Mouse (Mus musculus) testis, postnatal 10 days (tissue): ENCODE results near the gene Gfi1b.

Source experiments
- DNase-seq: peaks from one replicate; pipeline ENCODE4 v3.0.0; 2021; ENCODE audit warnings: low spot score

The Gfi1b gene

DNA sequence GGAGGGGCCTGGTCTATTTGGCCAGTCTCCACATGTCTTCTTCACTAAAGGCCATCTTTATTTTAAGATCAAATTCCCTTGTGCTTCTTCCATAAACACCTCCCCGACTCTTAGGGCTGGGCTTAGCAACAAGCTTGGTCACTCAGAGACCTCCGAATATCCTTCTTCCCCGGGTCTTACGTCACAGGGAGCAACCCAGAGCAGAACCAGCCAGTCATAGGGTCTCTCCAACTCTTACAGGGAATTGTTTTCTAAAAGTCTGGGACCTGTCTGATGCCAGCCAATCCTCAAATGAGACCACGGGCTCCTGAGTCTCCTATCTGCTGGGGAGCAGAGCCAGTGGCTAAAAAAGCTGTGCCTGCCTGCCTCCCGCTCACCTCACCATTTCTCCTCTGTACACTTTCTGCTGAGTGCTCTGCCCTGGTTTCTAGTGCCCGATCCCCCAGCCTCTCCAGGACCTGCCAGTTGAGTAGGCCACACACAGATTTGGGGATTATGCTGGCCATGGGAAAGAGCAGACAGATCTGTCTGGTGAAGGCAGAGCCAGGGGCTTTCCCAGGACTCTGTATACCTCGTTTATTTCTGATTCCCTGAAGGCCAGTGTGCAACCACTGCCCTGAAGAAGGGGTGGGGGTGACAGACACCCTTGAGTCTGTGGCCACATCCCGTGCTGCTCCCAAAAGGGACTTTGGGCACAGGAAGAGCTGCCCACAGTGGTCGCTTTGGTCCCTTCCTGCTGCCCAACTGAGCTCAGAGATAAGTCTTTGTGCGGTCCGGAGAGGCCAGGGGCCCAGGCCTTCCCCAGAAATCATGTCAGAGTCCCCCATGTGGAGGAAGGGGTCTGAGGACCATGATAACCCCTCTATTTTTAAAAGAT is 22.9 kb downstream of the Gfi1b start:
- DNase-seq: no peak

- no peak for DNase-seq
Observed at GRCm38 (mm10) chr2:28597733-28598547, 23.8 kb downstream of the Gfi1b start.

- DNase-seq: no peak
Observed at GRCm38 (mm10) chr2:28596998-28597397, 24.8 kb downstream of the Gfi1b start.

GRCm38 (mm10) chr2:28596021-28596420 is 25.8 kb downstream of the Gfi1b start:
- DNase-seq: no peak

DNA sequence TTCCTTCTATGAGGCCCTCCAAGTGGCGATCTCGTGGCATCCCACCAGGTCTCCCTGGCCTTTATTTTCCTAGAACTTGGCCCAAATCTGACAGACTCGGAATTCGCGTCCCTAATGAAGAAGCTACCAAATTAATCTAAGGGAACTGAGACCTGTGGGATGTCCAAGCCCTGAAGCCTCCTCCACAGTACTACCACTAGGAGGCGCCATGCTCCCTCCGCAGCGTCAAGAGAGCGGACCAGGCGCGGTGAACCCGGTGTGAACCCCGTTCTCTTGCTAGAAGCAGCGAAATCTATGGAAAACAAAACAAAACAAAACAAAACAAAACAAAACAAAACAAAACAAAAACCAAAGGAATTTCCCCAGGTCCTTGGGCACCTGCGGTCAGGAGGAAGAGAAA is 29.0 kb downstream of the Gfi1b start:
- DNase-seq: peak; percentile 80

DNA sequence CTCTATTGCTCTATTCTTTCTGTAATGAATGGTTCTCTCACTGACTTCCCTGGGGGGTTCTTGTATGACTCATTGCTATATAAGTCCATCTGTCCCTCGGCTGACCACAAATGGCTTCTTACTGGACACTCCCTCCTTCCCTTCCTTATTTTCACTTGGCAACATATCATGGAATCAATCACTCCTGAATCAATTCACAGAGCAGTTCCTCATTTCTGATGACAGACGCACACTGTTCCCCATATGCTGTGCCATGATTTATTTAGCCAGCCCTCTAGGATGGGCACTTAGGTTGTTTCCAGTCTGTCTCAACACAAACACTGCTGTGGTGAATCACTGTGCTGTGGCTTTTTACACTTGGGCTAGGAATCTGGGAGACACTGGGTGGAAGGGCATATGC is 30.3 kb downstream of the Gfi1b start:
- DNase-seq: no peak

DNA sequence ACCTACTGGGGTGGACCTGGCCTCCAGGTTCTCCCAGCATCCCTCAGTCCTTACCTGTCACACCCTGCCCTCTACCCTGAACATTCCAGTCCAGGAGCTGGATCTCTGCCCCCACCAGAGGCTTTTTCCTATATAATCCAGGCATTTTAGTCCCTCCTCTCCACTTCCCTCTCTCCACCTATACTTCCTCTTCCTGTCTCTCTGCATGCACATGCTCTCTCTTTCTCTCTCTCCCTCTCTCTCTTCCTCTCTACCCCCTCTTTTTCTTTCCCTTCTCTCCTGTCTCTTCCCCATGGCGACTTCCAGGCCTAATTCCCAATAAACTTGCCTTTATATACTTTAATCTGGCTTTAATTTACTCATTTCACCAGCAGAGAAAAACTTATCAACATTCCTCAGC is 33.2 kb downstream of the Gfi1b start:
- no peak for DNase-seq

GRCm38 (mm10) chr2:28585730-28586129 is 36.1 kb downstream of the Gfi1b start:
- DNase-seq: no peak

DNA sequence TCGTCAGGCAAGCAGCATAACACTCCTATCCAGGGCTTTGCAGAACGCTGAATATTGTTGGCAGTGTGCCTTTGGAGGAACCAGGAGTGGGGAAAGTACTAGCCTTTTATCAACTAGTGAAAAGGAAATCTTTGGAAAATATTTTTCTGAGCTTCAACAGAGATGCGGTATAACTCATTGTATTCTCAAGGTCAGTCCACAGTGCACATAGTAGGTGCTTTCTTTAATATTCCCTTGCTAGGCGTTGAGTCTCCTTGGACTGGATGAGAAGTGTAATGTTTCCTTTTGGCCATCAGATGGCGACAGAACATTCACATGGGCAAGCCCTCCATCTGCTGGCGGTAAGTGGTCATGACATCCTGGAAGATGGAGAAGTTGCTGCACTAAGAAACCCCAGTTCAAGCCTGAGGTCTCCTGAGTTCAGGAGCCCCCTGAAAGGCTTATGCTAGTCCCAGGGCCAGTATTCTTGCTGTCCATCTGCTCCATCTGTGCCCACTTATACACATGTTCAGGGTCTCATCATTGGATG is 36.7 kb downstream of the Gfi1b start:
- DNase-seq: peak; percentile 82

GRCm38 (mm10) chr2:28583651-28584050 is 38.1 kb downstream of the Gfi1b start, which contains the start of gene Gtf3c5:
TSS of gene Gtf3c5 (minus strand) at chr2:28583751.
- DNase-seq: no peak

DNA sequence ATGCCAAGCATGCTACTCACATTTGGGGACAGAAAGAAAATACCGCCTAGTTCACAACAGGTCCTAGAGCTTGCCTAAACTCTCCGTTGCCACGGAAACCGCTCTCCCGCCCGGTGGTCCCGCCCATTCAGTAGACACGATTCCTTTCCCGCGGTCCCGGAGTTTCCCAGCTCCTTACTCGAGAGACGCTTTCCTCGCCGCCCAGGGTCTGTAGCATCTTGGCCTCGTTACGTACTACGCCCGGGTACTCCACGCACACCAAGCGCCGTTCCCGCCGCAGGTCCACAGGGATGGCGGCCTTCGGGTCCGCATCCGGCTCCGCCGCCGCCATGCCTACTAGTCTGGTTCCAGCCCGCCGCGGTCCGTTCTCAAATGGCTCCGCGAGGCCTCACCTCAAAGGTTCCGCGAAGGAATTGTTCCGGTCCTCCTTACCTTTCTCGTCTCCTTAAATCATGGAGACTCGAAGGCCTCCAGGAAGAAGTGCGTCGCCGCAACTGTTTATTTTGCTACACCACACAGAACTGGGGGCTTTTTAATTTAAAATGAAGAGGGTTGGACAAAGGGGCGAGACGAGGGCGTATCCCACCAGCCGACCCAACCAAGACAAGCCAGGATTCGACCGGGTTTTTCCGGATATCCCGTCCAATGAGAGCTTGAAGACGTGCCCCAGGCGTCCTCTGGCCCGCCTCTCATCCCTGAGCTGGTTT is 39.0 kb downstream of the Gfi1b start:
- DNase-seq: peak; percentile 92

- DNase-seq: peak; percentile 56
Observed at GRCm38 (mm10) chr2:28578003-28578402, 43.8 kb downstream of the Gfi1b start.

- no peak for DNase-seq
Observed at GRCm38 (mm10) chr2:28576815-28577214, 45.0 kb downstream of the Gfi1b start.

DNA sequence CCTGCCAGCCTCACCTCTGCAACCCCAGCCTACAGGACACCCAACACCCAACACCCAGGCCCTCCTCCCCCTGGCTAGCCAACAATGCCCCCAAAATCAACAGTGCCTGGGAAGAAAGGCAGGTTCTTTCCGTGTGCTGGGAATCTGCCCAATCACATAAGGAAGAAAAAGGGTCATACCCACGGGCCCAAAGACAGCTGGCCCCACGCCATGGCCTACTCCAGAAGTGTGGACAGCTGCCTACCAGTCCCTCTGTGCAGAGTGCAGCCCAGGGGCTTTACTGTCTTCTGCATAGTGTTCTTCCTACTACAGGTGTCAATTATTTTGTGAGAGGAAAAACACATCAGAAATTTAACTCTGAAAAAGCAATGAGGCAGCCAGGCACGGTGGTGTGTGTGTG is 46.4 kb downstream of the Gfi1b start:
- no peak for DNase-seq

GRCm38 (mm10) chr2:28569903-28570302 is 51.9 kb downstream of the Gfi1b start:
- no peak for DNase-seq

GRCm38 (mm10) chr2:28566545-28566944 is 55.2 kb downstream of the Gfi1b start:
- no peak for DNase-seq

- no peak for DNase-seq
Observed at GRCm38 (mm10) chr2:28564380-28564779, 57.4 kb downstream of the Gfi1b start.

DNA sequence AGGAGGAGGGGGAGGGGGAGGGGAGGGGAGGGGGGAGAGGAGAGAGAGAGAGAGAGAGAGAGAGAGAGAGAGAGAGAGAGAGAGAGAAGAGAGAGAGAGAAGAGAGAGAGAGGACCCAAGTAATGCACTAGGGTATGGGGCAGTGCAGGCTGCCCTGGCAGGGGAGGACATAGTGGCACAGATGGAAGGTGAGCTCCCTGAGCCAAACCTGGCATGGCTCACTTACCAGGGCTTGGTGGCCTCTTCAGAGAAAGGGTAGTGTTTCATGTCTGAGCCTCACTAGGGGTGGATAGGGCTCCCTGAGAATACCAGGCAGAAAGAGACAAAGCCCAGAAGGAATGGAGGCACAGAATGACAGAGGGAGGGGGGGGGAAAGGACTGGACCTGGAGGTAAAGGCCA is 58.0 kb downstream of the Gfi1b start:
- DNase-seq: no peak

- no peak for DNase-seq
Observed at GRCm38 (mm10) chr2:28563303-28563702, 58.5 kb downstream of the Gfi1b start, which contains the start of gene Cel. TSS of gene Cel (minus strand) at chr2:28563403.
